Mouse (Mus musculus): ENCODE measurements around the gene Alkbh4. TPM values are rescaled to one million over a fixed set of nuclear protein-coding genes. Genes with fewer than 3 reads are reported as not detected.
A peak's percentile ranks its signal among the peaks of the same experiment; 100 is the strongest.

Gene Alkbh4
- polyA plus RNA-seq, 1 experiment from 2014 or later: 11.2 TPM

DNA sequence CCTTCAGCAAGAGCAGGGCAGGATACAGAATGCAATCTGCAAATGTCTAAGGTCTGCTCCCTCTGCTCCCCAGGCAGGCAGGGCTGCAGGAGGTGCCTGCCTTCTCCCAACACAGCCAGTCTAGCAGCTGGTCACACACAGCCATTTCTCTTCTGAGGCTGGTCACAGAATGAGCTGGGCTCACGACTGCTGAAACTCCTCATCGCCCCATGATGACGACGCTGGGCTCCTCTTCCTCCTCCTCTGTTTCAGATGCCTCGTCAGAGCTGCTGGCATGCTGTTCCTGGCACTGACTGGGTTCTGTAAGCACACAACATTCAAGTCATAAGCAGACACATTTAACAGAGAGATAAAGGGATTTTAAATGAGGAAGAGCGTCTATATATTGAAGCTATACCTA is 45.3 kb downstream of the Alkbh4 start:
- ATAC-seq (no peak), DNase-seq (ENCODE audit: low read depth, low spot score) (no peak)
- POLR2A ChIA-PET: interaction anchor here (1.5 kb wide), 1 partner anchor 11 kb away, joined by 3 read pairs; the partner anchor contains the start of gene Orai2
- in situ Hi-C loops (cut with MboI; ENCODE audit: low pct_unique_long_range_greater_than_20kb): no loop called here
- TF ChIP-seq CTCF (IDR thresholded peaks at IDR 0.05): no peak
- CTCF ChIA-PET: interaction anchor here (1.0 kb wide), 1 partner anchor 9 kb away, joined by 4 read pairs; no protein-coding TSS in a partner anchor
- H3K27me3 ChIP-seq: no peaks in the 10 kb centered on the region

DNA sequence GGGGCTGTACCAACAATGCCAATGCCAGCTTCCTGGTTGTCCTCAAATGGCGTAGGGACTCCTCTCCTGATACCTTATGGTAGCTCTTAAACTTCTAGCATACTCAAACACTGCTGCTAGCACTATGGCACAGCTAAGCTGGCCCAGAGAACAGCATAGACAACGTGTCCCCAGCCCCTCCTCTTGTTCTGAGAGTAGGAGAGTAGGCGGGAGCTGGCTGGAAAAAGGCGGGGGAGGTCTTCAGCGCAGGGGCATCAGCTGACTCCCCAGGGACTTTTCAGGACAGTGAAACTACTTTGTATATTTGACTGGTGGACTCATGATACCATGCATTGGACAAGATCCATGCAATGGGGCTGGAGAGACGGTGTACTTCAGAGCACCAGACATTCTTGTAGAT is 46.1 kb downstream of the Alkbh4 start:
- no peaks in the 10 kb centered on the region for H3K27me3 ChIP-seq
- no peak for TF ChIP-seq CTCF (IDR thresholded peaks at IDR 0.05)
- DNase-seq (ENCODE audit: low read depth, low spot score) (no peak), ATAC-seq (no peak)
- CTCF ChIA-PET: no interaction called here
- in situ Hi-C loops (cut with MboI; ENCODE audit: low pct_unique_long_range_greater_than_20kb): no loop called here
- POLR2A ChIA-PET: interaction anchor here (0.5 to 0.6 kb wide), 2 partner anchors 12 to 1103 kb away, joined by 3 to 6 read pairs; partner anchors contain the start of gene Orai2

DNA sequence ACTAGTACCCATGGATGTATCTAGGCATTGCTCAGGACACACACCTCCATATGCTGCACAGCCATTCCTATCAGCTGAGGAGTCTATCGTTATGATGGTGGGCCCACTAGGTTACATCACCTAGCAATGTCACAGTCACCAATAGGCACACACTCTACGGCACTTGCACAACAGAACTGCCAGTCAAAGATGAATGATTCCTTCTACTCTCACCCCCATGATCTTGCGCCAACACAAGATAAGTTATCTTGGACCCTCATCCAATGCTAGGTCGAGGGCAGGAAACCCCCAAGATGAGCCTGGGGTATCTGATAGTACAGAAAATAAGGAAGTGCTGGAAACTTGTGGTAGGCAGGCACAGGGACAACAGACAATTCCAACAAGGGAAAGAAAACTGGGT is 46.9 kb downstream of the Alkbh4 start:
- ChIA-PET POLR2A (interaction anchor here (0.6 kb wide), 1 partner anchor 13 kb away, joined by 3 read pairs; the partner anchor contains the start of gene Orai2), CTCF (interaction anchor here (1.3 kb wide), 1 partner anchor 9 kb away, joined by 4 read pairs; no protein-coding TSS in a partner anchor)
- in situ Hi-C loops (cut with MboI; ENCODE audit: low pct_unique_long_range_greater_than_20kb): no loop called here
- H3K27me3 ChIP-seq: no peaks in the 10 kb centered on the region
- TF ChIP-seq CTCF (IDR thresholded peaks at IDR 0.05): no peak
- DNase-seq (ENCODE audit: low read depth, low spot score) (no peak), ATAC-seq (no peak)

DNA sequence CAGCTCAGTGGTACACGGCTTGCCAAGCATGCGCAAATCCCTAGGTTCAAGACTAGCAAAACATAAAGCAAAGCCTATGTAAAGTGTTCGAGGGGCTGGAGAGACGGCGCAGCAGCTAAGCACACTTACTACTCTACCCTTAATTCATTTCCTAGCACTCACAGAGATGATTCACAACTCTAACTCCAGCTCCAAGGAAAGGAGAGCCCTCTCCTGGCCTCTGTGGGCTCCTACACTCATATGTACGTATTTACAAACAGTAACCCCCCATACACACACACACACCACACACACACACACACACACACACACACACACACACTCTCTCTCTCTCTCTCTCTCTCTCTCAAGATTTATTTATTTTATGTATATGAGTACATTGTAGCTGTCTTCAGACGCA is 47.8 kb downstream of the Alkbh4 start:
- CTCF ChIA-PET: interaction anchor here (1.0 to 1.6 kb wide), 5 partner anchors 10 to 69 kb away, joined by 3 to 7 read pairs (median 3); no protein-coding TSS in a partner anchor
- in situ Hi-C loops (cut with MboI; ENCODE audit: low pct_unique_long_range_greater_than_20kb): no loop called here
- ATAC-seq: no peak
- TF ChIP-seq CTCF (IDR thresholded peaks at IDR 0.05): no peak
- DNase-seq (ENCODE audit: low read depth, low spot score): no peak
- no peaks in the 10 kb centered on the region for H3K27me3 ChIP-seq
- POLR2A ChIA-PET: interaction anchor here (0.7 kb wide), 1 partner anchor 15 kb away, joined by 5 read pairs; the partner anchor contains the start of gene Prkrip1

DNA sequence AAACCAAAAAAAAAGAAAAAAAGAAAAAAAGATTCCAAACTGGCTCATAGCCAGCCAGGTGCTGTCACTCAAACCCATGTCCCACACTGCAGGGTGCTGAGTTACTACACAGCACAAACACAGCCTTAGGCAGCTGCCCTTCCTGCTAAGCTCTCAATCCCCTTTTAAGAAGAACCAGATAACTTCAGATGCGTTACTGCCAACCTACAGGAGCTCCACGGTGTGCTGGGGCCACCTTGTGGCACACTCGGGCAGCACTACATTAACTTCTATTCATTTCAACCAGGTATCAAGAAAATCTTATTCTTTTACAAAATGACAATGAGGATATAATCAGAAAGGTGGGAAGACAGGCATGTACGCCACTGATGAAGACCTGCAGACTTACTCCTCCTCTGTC is 50.8 kb downstream of the Alkbh4 start:
- CTCF ChIA-PET: interaction anchor here (0.8 to 3.4 kb wide), 9 partner anchors 10 to 55 kb away, joined by 3 to 34 read pairs (median 3); partner anchors contain the start of genes Orai2 and Prkrip1
- no peak for ATAC-seq
- peak; percentile 98 for TF ChIP-seq CTCF (IDR thresholded peaks at IDR 0.05)
- in situ Hi-C loops (cut with MboI; ENCODE audit: low pct_unique_long_range_greater_than_20kb): loop anchor here (5.0 kb wide), 2 partner anchors 49 to 204 kb away; partner anchors contain the start of genes Alkbh4, Lrwd1 and Zp3
- no peaks in the 10 kb centered on the region for H3K27me3 ChIP-seq
- DNase-seq (ENCODE audit: low read depth, low spot score): no peak
- POLR2A ChIA-PET: interaction anchor here (0.5 to 1.7 kb wide), 3 partner anchors 10 to 71 kb away, joined by 3 to 4 read pairs (median 3); no protein-coding TSS in a partner anchor

Other genes with a start within 250 kb of the Alkbh4 start
- 616 TPM for gene Hspb1, start 248.2 kb upstream of the Alkbh4 start, polyA plus RNA-seq (2021)
- gene Ywhag, start 201.5 kb upstream of the Alkbh4 start, polyA plus RNA-seq (2021): 237 TPM
- gene Ssc4d, start 161.6 kb upstream of the Alkbh4 start, polyA plus RNA-seq (2021): 2.4 TPM
- gene Zp3, start 156.0 kb upstream of the Alkbh4 start, polyA plus RNA-seq (2021): 0.04 TPM
- 22.2 TPM for gene Dtx2, start 141.3 kb upstream of the Alkbh4 start, polyA plus RNA-seq (2021)
- 0.95 TPM for gene Upk3b, start 97.7 kb upstream of the Alkbh4 start, polyA plus RNA-seq (2021)
- 5.7 TPM for gene Upk3bl, start 81.7 kb upstream of the Alkbh4 start, polyA plus RNA-seq (2021)
- 8.7 TPM for gene Rasa4, start 52.2 kb upstream of the Alkbh4 start, polyA plus RNA-seq (2021)
- 147 TPM for gene Polr2j, start 19.5 kb upstream of the Alkbh4 start, polyA plus RNA-seq (2021)
- 37.3 TPM for gene Lrwd1, start 72 bp upstream of the Alkbh4 start, polyA plus RNA-seq (2021)
- gene Orai2, start 34.6 kb downstream of the Alkbh4 start, polyA plus RNA-seq (2021): 40.0 TPM
- gene Prkrip1, start 62.8 kb downstream of the Alkbh4 start, polyA plus RNA-seq (2021): 63.4 TPM
- 8.3 TPM for gene Sh2b2, start 110.4 kb downstream of the Alkbh4 start, polyA plus RNA-seq (2021)